Mouse (Mus musculus): ENCODE data around the gene Spag5.
A peak's percentile ranks its signal among the peaks of the same experiment; 100 is the strongest.

Spag5 gene

GRCm38 (mm10) chr11:78322860-78323259, 21.5 kb downstream of the Spag5 start, which contains the start of gene Aldoc:
TSS of gene Aldoc (plus strand) at chr11:78322968.
- DNase-seq (ENCODE audit: low spot score in 2 of 2) = peak; percentile 60 to 73

DNA sequence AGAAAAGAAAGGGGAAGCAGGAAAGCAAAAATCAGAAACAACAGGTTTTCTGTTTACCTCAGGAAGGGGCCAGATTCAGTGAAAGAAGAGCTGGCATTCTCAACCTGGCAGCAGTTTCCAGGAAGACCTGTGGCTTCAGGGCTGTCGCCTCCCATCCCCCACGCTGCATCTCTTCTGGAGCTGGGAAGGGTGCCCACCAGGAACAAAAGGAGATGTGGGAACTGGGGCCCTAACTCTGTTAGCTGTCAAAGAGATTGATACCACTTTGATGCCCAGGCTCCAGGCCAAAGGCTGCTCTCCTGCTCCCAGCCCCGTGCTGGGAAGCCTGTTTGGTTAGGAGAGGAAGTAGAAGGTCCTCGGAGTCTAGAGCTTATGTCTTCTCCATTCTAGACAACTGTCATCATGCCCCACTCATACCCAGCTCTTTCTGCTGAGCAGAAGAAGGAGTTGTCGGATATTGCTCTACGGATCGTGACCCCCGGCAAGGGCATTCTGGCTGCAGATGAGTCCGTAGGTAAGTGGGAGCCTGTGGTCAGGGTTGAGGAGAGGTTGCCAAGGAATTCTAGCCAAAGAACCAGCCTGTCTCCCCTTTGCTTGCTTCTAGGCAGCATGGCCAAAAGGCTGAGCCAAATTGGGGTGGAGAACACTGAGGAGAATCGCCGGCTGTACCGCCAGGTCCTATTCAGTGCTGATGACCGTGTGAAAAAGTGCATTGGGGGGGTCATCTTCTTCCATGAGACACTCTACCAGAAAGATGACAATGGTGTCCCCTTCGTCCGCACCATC, 22.9 kb downstream of the Spag5 start:
- DNase-seq (ENCODE audit: low spot score in 2 of 2) = no peak

GRCm38 (mm10) chr11:78324965-78325364, 23.6 kb downstream of the Spag5 start:
- DNase-seq (ENCODE audit: low spot score in 2 of 2) = no peak

DNA sequence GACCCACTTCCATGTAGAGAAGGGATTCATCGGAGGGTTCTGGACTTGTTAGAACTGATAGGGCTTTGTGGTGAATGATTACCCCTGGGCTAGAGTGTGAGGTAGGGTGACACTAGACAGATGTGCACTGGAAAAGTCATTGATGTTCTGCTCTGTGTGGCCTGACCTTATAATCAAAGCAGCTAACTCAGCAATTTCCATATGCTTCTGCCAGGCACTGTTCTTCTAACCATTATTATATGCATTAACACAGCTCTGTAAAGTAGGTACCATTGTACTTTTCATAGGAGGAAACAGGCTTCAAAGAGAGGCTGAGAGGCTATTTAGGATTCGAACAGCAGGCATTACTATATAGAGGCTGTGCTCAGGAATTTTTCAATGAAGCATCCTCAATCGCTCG, 25.9 kb downstream of the Spag5 start:
- no peak for DNase-seq (ENCODE audit: low spot score in 2 of 2)

- peak; percentile 92 to 93 for DNase-seq (ENCODE audit: low spot score in 2 of 2)
Observed at GRCm38 (mm10) chr11:78327634-78328511, 26.5 kb downstream of the Spag5 start, which contains the start of gene Pigs. TSS of gene Pigs (plus strand) at chr11:78328415.

GRCm38 (mm10) chr11:78328512-78329056, 27.3 kb downstream of the Spag5 start:
- no peak for DNase-seq (ENCODE audit: low spot score in 2 of 2)

DNA sequence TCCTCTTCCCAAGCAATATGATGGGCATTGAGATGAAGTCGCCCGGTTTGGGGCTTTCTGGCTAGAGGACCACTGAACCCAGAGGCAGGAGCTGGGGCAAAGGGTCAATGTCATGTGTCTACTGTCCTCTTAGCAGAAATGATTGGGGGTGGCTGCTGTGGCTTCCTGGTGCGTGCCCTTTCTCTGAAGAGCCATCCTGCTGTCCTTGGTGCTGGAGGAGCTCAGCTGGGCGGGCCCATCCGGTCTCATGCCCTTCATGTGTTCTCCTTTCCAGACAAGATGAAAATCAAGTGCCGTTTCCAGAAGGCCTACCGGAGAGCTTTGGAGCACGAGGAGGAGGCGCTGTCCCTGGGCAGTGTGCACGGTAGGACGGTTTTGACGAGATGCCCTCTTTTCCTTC, 31.3 kb downstream of the Spag5 start:
- DNase-seq (ENCODE audit: low spot score in 2 of 2) = no peak

DNA sequence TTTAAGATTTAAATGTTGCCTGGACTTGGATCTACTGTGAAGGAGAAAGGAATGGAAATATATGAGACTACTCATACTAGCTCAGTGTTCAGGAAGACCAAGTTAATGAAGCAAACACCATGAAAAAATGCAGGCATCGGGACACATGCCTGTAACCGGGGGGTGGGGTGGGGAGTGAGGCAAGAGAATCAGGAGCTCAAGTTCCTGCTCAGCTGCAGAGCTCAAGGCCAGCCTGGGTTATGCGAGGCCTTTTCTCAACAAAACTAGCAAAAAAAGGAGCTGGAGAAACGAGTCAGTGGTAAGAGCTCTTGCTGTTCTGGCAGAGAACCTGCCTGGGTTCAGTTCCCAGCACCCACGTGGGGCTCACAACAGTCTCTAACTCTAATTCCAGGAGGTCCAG, 32.7 kb downstream of the Spag5 start:
- DNase-seq (ENCODE audit: low spot score in 2 of 2) = no peak

DNA sequence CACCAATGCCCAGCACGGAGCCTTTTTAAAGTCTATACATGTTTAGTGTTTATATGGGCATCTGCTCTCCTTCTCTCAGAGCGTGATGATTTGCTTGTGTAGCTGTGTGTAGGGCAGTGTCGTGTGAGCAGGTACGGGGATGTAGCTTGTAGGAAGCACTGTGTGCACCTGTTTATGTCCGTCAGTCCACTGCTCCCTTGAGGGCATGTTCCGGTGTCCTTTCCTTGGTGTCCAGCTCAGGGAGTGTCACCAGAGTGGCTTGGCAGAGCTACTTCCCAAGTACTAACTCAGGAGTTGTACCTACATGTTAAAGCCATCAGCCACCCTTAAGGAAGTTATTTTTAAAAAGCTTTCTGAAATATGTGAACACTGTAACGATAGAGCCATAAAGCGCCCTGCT, 35.7 kb downstream of the Spag5 start:
- DNase-seq (ENCODE audit: low spot score in 2 of 2) = no peak

GRCm38 (mm10) chr11:78341702-78342101, 40.4 kb downstream of the Spag5 start:
- DNase-seq (ENCODE audit: low spot score in 2 of 2) = no peak

DNA sequence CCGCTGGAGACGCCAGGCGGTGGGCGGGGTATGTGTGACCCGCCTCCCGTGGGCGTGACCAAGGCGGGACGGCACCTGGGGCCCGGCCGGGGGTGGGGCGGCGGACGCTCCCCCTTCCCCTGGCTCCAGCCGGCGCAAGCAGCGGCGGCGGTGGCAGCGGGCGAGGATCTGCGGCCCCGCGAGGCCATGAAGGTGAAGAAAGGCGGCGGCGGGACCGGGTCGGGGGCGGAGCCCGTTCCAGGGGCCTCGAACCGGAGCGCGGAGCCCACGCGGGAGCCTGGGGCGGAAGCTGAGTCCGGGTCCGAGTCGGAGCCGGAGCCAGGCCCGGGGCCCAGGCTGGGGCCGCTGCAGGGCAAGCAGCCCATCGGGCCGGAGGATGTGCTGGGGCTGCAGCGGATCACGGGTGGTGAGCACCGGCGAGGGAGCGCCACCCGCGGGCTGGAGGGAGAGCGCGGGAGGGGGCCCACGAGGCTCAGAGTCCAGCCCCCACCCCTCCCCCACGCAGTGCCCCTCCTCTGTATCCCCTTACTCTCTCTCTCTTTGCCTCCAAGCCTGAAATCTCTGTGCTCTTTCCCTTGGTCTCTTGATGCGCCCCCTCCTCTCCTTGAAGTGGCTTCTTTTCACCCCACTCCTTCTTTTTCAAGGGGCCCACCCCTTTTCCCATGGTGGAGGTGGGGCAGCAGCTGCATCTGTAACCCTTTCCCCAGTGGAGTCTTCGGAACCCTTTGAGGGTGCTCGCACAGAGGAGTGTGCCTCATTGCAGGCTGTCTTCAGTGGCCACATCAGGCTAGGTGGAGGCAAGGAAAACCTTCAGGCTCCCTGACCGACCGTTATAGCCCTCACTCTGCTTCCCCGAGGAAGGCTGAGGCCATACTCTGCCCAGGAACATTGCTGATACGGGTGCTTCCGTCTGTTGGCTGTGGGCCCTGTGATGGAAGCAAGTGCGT, 42.3 kb downstream of the Spag5 start, which contains the start of gene Unc119:
Gene Unc119 (plus strand): TSS at position 102 of the 947 bp plus-strand sequence.
- peak; percentile 71 to 79 for DNase-seq (ENCODE audit: low spot score in 2 of 2)

DNA sequence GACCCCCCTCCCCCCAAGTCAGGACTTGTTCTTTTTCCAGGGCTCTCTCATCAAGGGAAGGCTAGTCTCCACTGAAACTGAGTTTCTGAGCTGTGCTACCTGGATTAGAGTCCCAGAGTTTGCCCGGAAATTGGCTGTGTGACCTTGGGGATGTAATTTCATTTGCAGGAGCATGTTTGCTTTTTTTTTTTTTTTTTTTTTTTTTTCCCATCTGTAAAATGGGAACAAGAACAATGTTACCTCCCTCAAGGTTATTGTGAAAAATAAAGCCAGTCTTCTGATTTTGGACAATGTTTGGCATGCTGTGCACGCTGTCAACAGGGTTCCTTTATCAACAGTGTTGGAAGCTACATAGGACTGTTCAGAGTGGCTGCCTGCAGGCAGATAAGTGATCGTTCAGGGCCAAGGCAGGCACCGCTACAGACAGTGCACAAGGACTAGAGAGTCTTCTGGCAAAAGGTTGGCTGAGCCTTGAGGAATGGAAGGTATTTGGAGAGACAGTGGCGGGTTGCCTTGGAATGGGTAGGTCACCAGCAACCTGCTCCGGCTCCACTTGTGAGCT, 43.1 kb downstream of the Spag5 start:
- no peak for DNase-seq (ENCODE audit: low spot score in 2 of 2)

GRCm38 (mm10) chr11:78344890-78345715, 43.8 kb downstream of the Spag5 start:
- DNase-seq (ENCODE audit: low spot score in 2 of 2) = peak in 1 of 2 experiments; percentile 56

DNA sequence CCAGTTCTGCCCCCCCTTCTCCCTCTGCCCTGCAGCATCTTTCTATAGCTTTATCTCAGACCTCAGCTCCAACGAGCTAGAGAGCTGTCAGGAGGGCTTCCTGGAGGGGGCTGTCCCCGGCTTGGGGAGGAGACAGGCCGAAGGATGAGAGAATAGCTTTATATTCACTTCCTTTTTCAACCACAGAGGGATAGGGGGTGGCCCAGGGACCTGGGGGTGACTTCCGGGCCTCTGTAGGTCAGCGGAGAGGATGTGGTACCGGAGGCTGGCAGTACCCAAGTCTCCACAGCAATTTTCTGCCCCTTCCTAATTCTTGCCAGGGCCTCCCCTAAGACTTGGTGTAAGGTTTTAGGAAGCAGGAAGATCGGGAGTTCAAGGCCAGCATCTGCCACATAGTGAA, 44.5 kb downstream of the Spag5 start:
- no peak for DNase-seq (ENCODE audit: low spot score in 2 of 2)

DNA sequence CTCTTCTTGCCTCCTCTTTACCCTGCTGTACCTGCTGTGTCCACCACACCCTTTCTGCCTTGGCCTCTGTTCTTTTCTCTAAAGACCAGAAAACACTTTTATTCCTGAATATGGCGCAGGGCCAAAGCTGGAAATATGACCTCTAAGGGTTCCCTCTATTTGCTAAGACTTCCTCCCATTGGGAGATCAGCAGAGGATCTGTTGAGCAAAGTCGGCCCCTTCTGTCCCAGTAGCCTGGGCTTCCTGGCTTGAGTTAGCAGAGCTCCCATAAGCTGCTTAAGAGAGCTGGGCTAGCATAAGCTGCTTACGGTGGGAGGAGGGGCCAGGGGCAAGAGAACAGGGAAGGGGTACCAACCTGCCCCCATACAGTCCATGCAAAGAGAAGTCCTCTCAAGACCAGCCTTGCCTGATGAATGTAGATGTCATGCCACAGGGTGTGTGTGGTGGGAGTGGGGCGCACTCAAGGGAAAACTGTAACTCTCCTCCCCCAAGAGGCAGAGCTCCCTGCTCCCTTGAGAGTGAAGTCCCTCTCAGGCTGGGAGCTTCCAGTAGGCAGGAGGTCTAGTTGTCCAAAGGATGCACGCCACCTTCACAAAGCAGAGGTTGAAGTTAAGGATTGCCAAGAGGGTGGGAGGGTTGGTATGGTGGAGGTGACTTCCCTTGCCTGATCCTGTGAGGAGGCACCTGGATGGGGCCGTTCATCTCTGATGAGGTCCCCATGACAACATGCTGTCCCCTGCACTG, 45.2 kb downstream of the Spag5 start:
- DNase-seq (ENCODE audit: low spot score in 2 of 2) = no peak

- no peak for DNase-seq (ENCODE audit: low spot score in 2 of 2)
Observed at GRCm38 (mm10) chr11:78347070-78347754, 45.9 kb downstream of the Spag5 start.

DNA sequence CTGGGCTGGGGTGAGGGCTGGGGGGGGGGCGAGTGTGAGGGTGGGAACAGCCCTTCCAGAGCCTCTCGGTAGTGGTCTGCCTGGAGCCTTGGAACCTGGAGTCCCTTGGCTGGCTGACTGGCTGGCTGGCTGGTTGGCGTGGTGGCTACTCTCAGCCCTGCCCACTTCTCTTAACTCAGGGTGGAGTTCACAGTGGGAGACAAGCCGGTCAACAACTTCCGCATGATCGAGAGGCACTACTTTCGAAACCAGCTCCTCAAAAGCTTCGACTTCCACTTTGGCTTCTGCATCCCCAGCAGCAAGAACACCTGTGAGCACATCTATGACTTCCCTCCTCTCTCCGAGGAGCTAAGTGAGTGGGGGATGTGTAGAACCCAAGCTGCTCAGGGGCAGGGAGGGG, 46.6 kb downstream of the Spag5 start:
- no peak for DNase-seq (ENCODE audit: low spot score in 2 of 2)

DNA sequence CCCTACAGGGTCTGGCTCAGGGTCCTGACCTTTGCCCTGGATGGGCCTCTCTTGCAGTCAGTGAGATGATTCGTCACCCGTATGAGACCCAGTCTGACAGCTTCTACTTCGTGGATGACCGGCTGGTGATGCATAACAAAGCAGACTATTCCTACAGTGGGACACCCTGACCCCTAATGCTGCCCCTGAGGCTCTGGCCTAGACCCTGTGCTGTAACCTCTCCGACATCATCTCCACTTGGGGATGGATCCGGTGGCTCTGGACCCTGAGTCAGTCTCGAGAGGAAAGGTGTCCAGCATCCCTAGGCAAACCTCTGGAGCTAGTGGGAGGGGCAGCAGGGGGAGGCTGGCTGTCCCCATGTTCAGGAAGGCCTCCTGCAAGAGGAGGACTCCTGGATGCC, 47.1 kb downstream of the Spag5 start:
- no peak for DNase-seq (ENCODE audit: low spot score in 2 of 2)
